Comparison of ENCODE assay signal across 32 mouse cellular contexts in genomic region chr9:109594866-109595265, GRCm38 (mm10). TPM values are rescaled to one million over a fixed set of nuclear protein-coding genes. Genes with fewer than 3 reads are reported as not detected.
"Had no signal": no experiment of that assay in that cellular context is flagged by ENCODE, and none has a peak within 500 bp of the region (broad histone marks: within the 10 kb centered on the region; RNA-seq: fewer than 3 reads in every experiment).

No protein-coding gene starts in this region.

- H3K9ac ChIP-seq: embryonic facial prominence, embryonic 12.5 days; embryonic facial prominence, embryonic 13.5 days; embryonic facial prominence, embryonic 15.5 days; forebrain, embryonic 12.5 days; forebrain, embryonic 13.5 days; forebrain, embryonic 15.5 days; forebrain, postnatal 0 days had no signal

- H3K36me3 ChIP-seq: embryonic facial prominence, embryonic 10.5 days; embryonic facial prominence, embryonic 12.5 days; embryonic facial prominence, embryonic 13.5 days; embryonic facial prominence, embryonic 15.5 days; forebrain, embryonic 10.5 days; forebrain, embryonic 12.5 days; forebrain, embryonic 15.5 days had no signal

- DNase-seq: cerebellum, adult 9-10 months; cerebellum, adult 9-11 months; cerebellum, postnatal 10 days; cerebellum, postnatal 14 days; cerebellum, postnatal 25 days; cerebellum, postnatal 36 days; embryo, embryonic 11 days; forebrain, postnatal 0 days; gastrocnemius, adult 2 months; gastrocnemius, postnatal 10 days; gastrocnemius, postnatal 14 days; gastrocnemius, postnatal 25 days; gastrocnemius, postnatal 36 days; heart, adult 11 months; heart, adult 18-20 months; heart, adult 2 months had no signal

- H3K4me2 ChIP-seq: embryonic facial prominence, embryonic 12.5 days; embryonic facial prominence, embryonic 13.5 days; embryonic facial prominence, embryonic 15.5 days; forebrain, embryonic 12.5 days; forebrain, embryonic 13.5 days; forebrain, embryonic 15.5 days had no signal

- H3K27me3 ChIP-seq: embryonic facial prominence, embryonic 12.5 days; embryonic facial prominence, embryonic 13.5 days; embryonic facial prominence, embryonic 15.5 days; forebrain, embryonic 12.5 days; forebrain, embryonic 13.5 days; forebrain, embryonic 15.5 days had no signal

- H3K27ac ChIP-seq: embryonic facial prominence, embryonic 10.5 days; embryonic facial prominence, embryonic 12.5 days; embryonic facial prominence, embryonic 13.5 days; embryonic facial prominence, embryonic 15.5 days; forebrain, embryonic 10.5 days; forebrain, embryonic 12.5 days; forebrain, embryonic 13.5 days; forebrain, embryonic 15.5 days; gastrocnemius, adult 2 months; heart, adult 2 months had no signal

- ATAC-seq: forebrain, embryonic 13.5 days; forebrain, embryonic 14.5 days; forebrain, embryonic 15.5 days; forebrain, embryonic 16.5 days; forebrain, postnatal 0 days had no signal

- H3K4me3 ChIP-seq: embryonic facial prominence, embryonic 10.5 days; embryonic facial prominence, embryonic 12.5 days; embryonic facial prominence, embryonic 13.5 days; embryonic facial prominence, embryonic 15.5 days; erythroblast, embryonic 14.5 days; forebrain, embryonic 10.5 days; forebrain, embryonic 12.5 days; forebrain, embryonic 13.5 days; forebrain, embryonic 15.5 days; gastrocnemius, adult 2 months; heart, adult 2 months had no signal

- H3K9me3 ChIP-seq: embryonic facial prominence, embryonic 12.5 days; embryonic facial prominence, embryonic 13.5 days; embryonic facial prominence, embryonic 15.5 days; forebrain, embryonic 10.5 days; forebrain, embryonic 13.5 days; forebrain, embryonic 15.5 days had no signal

- H3K4me1 ChIP-seq: embryonic facial prominence, embryonic 10.5 days; embryonic facial prominence, embryonic 12.5 days; embryonic facial prominence, embryonic 13.5 days; embryonic facial prominence, embryonic 15.5 days; forebrain, embryonic 10.5 days; forebrain, embryonic 12.5 days; forebrain, embryonic 13.5 days; forebrain, embryonic 15.5 days had no signal

RNA-seq across cellular contexts. Expression of gene Fbxw15, which starts 26.8 kb away (rescaled TPM):
- polyA plus RNA-seq: cortical plate, adult 2 months; embryonic facial prominence, embryonic 10.5 days; embryonic facial prominence, embryonic 11.5 days; embryonic facial prominence, embryonic 12.5 days; embryonic facial prominence, embryonic 13.5 days; embryonic facial prominence, embryonic 14.5 days; embryonic facial prominence, embryonic 15.5 days; erythroblast, embryonic 14.5 days; forebrain, embryonic 10.5 days; forebrain, embryonic 11.5 days; forebrain, embryonic 12.5 days; forebrain, embryonic 13.5 days; forebrain, embryonic 14.5 days; forebrain, embryonic 15.5 days; forebrain, embryonic 16.5 days; forebrain, postnatal 0 days; frontal cortex, adult 2 months; heart, adult 2 months had no signal

RNA-seq across cellular contexts. Expression of gene Fbxw24, which starts 31.0 kb away (rescaled TPM):
- polyA plus RNA-seq: cortical plate, adult 2 months; embryonic facial prominence, embryonic 10.5 days; embryonic facial prominence, embryonic 12.5 days; embryonic facial prominence, embryonic 15.5 days; erythroblast, embryonic 14.5 days; forebrain, embryonic 10.5 days; forebrain, embryonic 11.5 days; forebrain, embryonic 12.5 days; forebrain, embryonic 13.5 days; forebrain, embryonic 14.5 days; forebrain, embryonic 15.5 days; forebrain, embryonic 16.5 days; forebrain, postnatal 0 days; frontal cortex, adult 2 months; heart, adult 2 months had no signal
